Mouse (Mus musculus) E14TG2a.4 (cell line): ENCODE measurements around the gene Hist1h2bh.

ENCODE experiments used
- CTCF ChIP-seq: conservative IDR thresholded peaks from 2 replicates; pipeline ENCODE4 v1.5.1; 2014; ENCODE audit warnings: low read length
- NANOG ChIP-seq: IDR thresholded peaks from 2 replicates; pipeline ENCODE4 v1.6.1; 2014; ENCODE audit warnings: borderline replicate concordance, low read length, mixed read lengths
- POU5F1 ChIP-seq: IDR thresholded peaks from 2 replicates; pipeline ENCODE4 v1.6.1; 2014; ENCODE audit warnings: low read length, borderline replicate concordance

DNA sequence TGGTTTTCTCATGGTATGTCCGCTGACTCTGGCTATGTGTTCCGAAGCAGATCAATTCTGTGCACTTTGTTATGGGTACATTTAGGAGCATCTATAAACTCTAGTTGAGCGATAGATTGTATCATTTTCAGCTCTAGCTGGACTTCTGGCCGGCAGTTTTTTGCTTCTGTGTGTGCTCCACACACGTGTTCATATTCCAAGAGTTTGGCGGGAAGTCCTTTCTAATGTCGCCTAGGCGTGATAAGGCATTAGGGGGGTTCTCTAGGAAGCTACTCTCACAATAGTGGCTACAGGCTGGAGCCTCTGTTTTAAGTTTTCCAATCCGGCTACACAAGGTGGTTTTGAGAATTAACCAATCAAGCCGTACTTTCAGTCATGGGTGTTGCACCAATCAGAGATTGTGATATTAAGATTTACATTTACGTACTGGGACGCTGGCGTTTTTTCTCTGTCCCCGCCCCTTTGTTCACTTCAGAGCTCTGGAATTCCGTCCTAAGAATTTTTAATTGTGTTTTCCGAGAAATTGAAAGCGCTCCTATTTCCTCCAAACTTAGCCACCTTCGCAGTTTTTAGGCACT, 12.7 kb upstream of the Hist1h2bh start:
- TF ChIP-seq CTCF = no peak
- no peak for TF ChIP-seq POU5F1
- TF ChIP-seq NANOG = no peak
